Mouse (Mus musculus) gastrocnemius, adult 2 months (tissue): ENCODE results near the gene Ppil4. TPM values are rescaled to one million over a fixed set of nuclear protein-coding genes. Genes with fewer than 3 reads are reported as not detected.
"Not testable (repeated sequence)": the region's sequence is repeated elsewhere in the genome, so short reads cannot be mapped to it uniquely, and the experiment has no call there.

ENCODE experiments used
- DNase-seq: peaks from one replicate; pipeline ENCODE4 v3.0.0; 2022
- H3K27ac ChIP-seq: fragments of 200-600 bp; 2 replicates; pipeline ENCODE4 v1.8.1; 2022; ENCODE audit warnings: mild to moderate bottlenecking
- H3K4me3 ChIP-seq: fragments of 200-600 bp; 2 replicates; pipeline ENCODE4 v1.8.1; 2022; ENCODE audit warnings: mild to moderate bottlenecking, moderate library complexity
- CTCF ChIP-seq: fragments of 200-600 bp; IDR thresholded peaks from 2 replicates; pipeline ENCODE4 v1.8.1; 2022; ENCODE audit warnings: antibody characterized with exemption, mild to moderate bottlenecking, moderate library complexity
- intact Hi-C: fragments of 180-260 bp; cut with DNase I; formaldehyde crosslinking; loops from one replicate; pipeline ENCODE4 v1.15.1; 2025
- long read RNA-seq, 2 experiments: library from polyadenylated mRNA; stranded (forward); transcript quantifications; one replicate each; pipeline ENCODE4 v2.0.0; 2021
- total RNA-seq, 2 experiments: library from RNA; stranded (reverse); gene quantifications; 2 replicates each; pipeline ENCODE4 v1.2.3; 2021

The Ppil4 gene
- 10 to 100 TPM; 11.9 to 13.8 TPM for total RNA-seq
- long read RNA-seq, experiment 1, transcript Ppil4-201 (13 exons, 3,471 nt) = major isoform, 22 of 32 reads
- long read RNA-seq, experiment 1, partial matches to known transcripts = 0 of 32 reads
- long read RNA-seq, experiment 1, other reads (novel, unspliced or antisense) = 10 of 32 reads
- long read RNA-seq, experiment 2, transcript Ppil4-201 (13 exons, 3,471 nt) = major isoform, 24 of 31 reads
- long read RNA-seq, experiment 2, partial matches to known transcripts = 0 of 31 reads
- long read RNA-seq, experiment 2, other reads (novel, unspliced or antisense) = 7 of 31 reads

DNA sequence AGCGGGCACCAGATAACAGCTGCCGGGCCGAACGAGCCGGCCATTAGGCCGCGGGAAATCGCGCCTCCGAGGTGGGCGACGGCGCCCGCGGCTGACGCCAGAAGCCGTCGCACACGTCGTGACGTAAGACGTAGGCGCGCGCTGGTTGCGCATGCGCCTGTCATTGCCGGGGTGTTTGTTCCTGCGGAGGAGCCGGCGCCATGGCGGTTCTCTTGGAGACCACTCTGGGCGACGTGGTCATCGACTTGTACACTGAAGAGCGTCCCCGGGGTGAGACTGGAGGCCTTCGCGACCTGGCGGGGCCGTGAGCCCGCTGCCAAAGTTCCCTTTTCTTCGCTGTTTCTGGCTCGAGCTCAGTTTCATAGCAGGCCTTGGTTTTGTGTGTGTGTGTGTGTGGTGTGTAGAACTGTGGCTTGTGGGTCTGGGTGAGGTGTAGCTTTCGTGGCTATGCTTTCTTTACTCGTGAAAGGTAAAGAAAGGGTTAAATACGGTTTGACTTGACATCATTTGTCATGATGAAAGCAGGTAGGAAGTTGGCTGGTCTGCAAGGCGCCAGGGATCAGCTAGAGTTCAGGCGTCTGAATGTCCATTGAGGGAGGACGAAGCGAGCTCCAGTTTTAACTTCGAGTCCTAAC lies at the start of gene Ppil4, which contains the start of gene Ginm1:
Gene Ppil4 (plus strand): TSS at position 141 of the 635 bp plus-strand sequence.
Gene Ginm1 (minus strand): TSS at position 74 of the 635 bp plus-strand sequence.
- H3K4me3 ChIP-seq = peak within 1 kb of the TSS; percentile 87
- H3K27ac ChIP-seq = peak within 1 kb of the TSS; percentile 93
- peak; percentile 94 for DNase-seq
- TF ChIP-seq CTCF = no peak
- intact Hi-C loops = loop anchor here (1.0 to 10.0 kb wide), 2 partner anchors 12 to 162 kb away; partner anchors contain the start of gene Tab2

DNA sequence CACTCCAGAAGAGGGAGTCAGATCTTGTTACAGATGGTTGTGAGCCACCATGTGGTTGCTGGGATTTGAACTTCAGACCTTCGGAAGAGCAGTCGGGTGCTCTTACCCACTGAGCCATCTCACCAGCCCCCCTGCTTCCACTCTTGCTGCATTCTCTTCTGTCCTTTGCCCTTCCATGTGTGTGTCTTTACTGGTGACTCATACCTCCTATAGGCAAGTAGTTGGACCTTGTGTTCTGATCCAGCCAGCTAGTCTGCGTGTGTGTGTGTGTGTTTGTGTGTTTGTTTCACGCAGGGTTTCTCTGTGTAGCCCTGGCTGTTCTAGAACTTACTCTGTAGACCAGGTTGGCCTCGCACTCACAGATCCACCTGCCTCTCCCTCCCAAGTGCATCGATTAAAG lies 47.2 kb upstream of the Ppil4 start:
- H3K27ac ChIP-seq, DNase-seq, H3K4me3 ChIP-seq, intact Hi-C loops: not testable (repeated sequence)

DNA sequence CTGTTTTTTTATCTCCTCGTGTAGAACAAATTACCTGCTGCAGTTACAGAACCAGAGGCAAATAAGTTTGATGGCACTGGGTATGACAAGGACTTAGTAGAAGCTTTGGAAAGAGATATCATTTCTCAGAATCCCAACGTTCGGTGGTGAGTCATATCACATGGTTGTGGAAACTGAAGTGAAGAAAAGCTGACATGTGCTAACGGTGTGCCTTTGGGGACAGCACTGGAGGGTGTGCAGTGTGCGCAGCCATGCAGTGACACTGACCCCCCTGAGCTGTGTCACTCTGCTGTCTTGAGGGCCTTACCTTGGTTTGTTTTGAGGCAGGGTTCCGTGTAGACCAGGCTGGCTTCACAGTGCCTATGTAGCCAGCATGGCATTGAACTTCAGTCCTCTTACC lies 43.9 kb upstream of the Ppil4 start:
- intact Hi-C loops = no loop called here
- no peak for DNase-seq
- no peak overlapping the region for H3K27ac ChIP-seq
- no peak for TF ChIP-seq CTCF
- no peak overlapping the region for H3K4me3 ChIP-seq

GRCm38 (mm10) chr10:7757544-7757943 lies 35.1 kb upstream of the Ppil4 start:
- no peak for TF ChIP-seq CTCF
- Histone ChIP-seq H3K4me3 (no peak overlapping the region), H3K27ac (no peak overlapping the region)
- DNase-seq = no peak
- intact Hi-C loops = no loop called here

DNA sequence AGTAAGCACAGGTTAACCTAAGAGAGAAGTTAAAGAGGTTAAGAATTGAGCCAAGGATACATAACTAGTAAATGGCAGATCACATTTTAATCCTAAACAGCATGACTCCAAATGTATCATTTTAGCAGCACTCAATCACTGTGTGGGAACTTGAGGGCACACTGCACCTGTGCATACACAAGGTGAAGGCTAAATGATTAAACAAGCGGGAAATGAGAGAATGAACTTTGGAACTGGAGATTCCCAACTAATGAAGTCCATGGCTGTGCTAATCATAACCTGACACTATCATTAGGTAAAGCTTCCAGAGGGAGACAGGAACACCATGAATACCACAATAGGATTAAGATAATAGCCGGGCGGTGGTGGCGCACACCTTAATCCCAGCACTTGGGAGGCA lies 20.3 kb upstream of the Ppil4 start:
- intact Hi-C loops = no loop called here

DNA sequence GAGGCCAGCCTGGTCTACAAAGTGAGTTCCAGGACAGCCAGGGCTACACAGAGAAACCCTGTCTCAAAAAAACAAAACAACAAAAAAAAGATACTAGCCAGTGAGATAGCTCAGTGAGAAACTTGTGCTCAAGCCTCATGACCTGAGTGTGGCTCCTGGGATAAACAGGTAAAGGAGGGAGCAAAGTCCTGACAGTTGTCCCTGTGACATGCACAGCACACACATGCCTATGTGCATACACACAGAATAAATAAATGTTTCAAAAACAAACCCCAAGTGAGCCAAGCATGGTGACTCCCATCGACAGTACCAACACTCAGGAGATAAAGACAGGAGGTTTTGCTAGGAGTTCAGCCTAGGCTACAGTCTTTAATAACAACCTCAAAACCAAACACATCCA lies 19.9 kb upstream of the Ppil4 start:
- DNase-seq = no peak
- intact Hi-C loops = no loop called here
- no peak overlapping the region for H3K4me3 ChIP-seq
- H3K27ac ChIP-seq = no peak overlapping the region
- TF ChIP-seq CTCF = no peak

More for the DNA sequence above, 20.3 kb upstream of the Ppil4 start:
- no peak overlapping the region for H3K27ac ChIP-seq
- no peak for TF ChIP-seq CTCF
- H3K4me3 ChIP-seq = no peak overlapping the region
- DNase-seq = no peak

DNA sequence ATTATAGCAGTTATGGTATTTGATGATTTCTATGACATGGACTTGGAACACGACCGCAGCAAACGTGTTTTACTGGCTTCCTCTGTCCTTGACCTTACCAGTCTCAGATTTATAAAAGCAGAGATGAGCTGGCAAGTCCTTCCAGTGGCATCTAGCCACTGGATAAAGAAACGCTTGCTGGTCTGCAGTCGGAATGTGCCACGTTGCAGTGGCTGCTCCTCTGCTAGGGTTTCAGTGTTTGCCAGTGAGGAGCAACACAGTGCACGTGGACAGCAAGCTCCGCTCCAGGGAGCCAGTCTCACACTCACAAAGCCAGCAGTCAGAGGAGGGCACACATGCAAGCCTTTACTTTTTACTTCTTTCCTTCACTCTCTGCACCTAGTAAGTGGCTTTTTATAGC lies 17.3 kb upstream of the Ppil4 start:
- intact Hi-C loops = loop anchor here (5.0 kb wide), 1 partner anchor 93 kb away; the partner anchor contains the start of genes Lats1 and Pcmt1
- H3K4me3 ChIP-seq = peak overlapping the region; percentile 41
- DNase-seq = peak; percentile 85
- TF ChIP-seq CTCF = no peak
- peak overlapping the region; percentile 90 for H3K27ac ChIP-seq

- Histone ChIP-seq H3K4me3 (no peak overlapping the region), H3K27ac (peak overlapping the region; percentile 54)
- peak; percentile 30 for DNase-seq
- intact Hi-C loops = loop anchor here (5.0 kb wide), 1 partner anchor 96 kb away; the partner anchor contains the start of genes Lats1 and Pcmt1
- no peak for TF ChIP-seq CTCF
Observed at GRCm38 (mm10) chr10:7778361-7778760, 14.3 kb upstream of the Ppil4 start.

GRCm38 (mm10) chr10:7779751-7780237 lies 12.9 kb upstream of the Ppil4 start:
- intact Hi-C loops = loop anchor here (5.0 kb wide), 1 partner anchor 97 kb away; the partner anchor contains the start of genes Lats1 and Pcmt1
- Histone ChIP-seq H3K27ac (peak overlapping the region; percentile 97), H3K4me3 (peak overlapping the region; percentile 96)
- DNase-seq = no peak
- no peak for TF ChIP-seq CTCF

GRCm38 (mm10) chr10:7780238-7781176 lies 12.2 kb upstream of the Ppil4 start:
- peak overlapping the region; percentile 96 for H3K4me3 ChIP-seq
- peak overlapping the region; percentile 97 for H3K27ac ChIP-seq
- DNase-seq = peak; percentile 94
- TF ChIP-seq CTCF = no peak
- intact Hi-C loops = loop anchor here (1.0 kb wide), 1 partner anchor 12 kb away; the partner anchor contains the start of genes Ginm1 and Ppil4

GRCm38 (mm10) chr10:7781214-7781613 lies 11.5 kb upstream of the Ppil4 start:
- TF ChIP-seq CTCF = no peak
- DNase-seq = no peak
- peak overlapping the region; percentile 97 for H3K27ac ChIP-seq
- intact Hi-C loops = loop anchor here (1.0 kb wide), 1 partner anchor 11 kb away; the partner anchor contains the start of genes Ginm1 and Ppil4
- H3K4me3 ChIP-seq = peak overlapping the region; percentile 96

DNA sequence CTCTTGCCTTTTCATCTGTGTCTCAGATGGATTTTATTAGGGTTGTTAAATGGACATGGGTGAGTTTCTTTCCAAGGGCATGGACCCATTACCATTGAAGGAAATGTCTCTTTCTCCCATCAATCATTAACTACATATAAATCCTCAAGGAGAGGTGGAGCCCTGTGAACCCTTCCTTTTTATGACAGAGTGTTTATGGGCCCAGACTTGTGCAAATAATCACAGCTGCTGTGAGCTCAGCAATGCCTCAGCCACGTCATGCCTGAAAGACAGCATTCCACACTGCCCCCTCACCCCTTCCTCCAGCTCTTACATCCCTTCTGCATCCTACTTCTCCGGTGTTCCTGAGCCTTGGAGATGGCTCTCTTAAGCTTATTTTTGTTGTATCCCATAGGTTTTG lies 5.4 kb upstream of the Ppil4 start:
- no peak for TF ChIP-seq CTCF
- DNase-seq = no peak
- no peak overlapping the region for H3K27ac ChIP-seq
- no peak overlapping the region for H3K4me3 ChIP-seq
- intact Hi-C loops = no loop called here
